Mouse (Mus musculus) liver, embryonic 14.5 days (tissue): Measurements from ENCODE around the gene Med24. TPM values are rescaled to one million over a fixed set of nuclear protein-coding genes. Genes with fewer than 3 reads are reported as not detected.
A peak's percentile ranks its signal among the peaks of the same experiment; 100 is the strongest.

ENCODE experiments used
- ATAC-seq: fragments of 200-750 bp; cut with Nextera tagmentation; 2 replicates; pipeline ENCODE4 v1.8.0; 2017; ENCODE audit warnings: moderate number of reproducible peaks, mild to moderate bottlenecking, moderate library complexity; ENCODE audit not compliant: insufficient read depth
- DNase-seq, 3 experiments: peaks; one replicate each; pipeline ENCODE4 v3.0.0-alpha.2; 2012 to 2013; ENCODE audit warnings: low read depth in 3 of 3, low spot score in 3 of 3
- H3K27ac ChIP-seq: fragments of 300-500 bp; sonication (generic); 2 replicates; pipeline ENCODE4 v1.5.1; 2014; ENCODE audit warnings: moderate library complexity, mild to moderate bottlenecking, control low read depth, inconsistent platforms
- H3K27me3 ChIP-seq: fragments of 300-500 bp; sonication (generic); 2 replicates; pipeline ENCODE4 v1.6.1; 2014; ENCODE audit warnings: mild to moderate bottlenecking, low read length, moderate library complexity; ENCODE audit not compliant: control insufficient read depth, insufficient read depth
- H3K36me3 ChIP-seq: fragments of 300-500 bp; sonication (generic); replicated peaks from 2 replicates; pipeline ENCODE4 v1.6.1; 2014; ENCODE audit warnings: low read depth; ENCODE audit not compliant: control insufficient read depth, insufficient read depth
- H3K4me1 ChIP-seq, 2 experiments: fragments of 200-500 bp in 1 of 2; fragments of 300-500 bp in 1 of 2; sonication (generic) in 1 of 2; replicated peaks; 2 replicates each; pipeline ENCODE4 v1.6.1; 2012 to 2014; ENCODE audit warnings: antibody characterized with exemption in 1 of 2, inconsistent platforms in 1 of 2, low read length in 1 of 2; ENCODE audit not compliant: control insufficient read depth in 2 of 2, insufficient read depth in 2 of 2
- H3K4me2 ChIP-seq: fragments of 300-500 bp; sonication (generic); 2 replicates; pipeline ENCODE4 v1.6.1; 2014; ENCODE audit warnings: low read depth, mild to moderate bottlenecking, control low read depth, moderate library complexity
- H3K4me3 ChIP-seq, 2 experiments: fragments of 200-500 bp in 1 of 2; fragments of 300-500 bp in 1 of 2; sonication (generic) in 1 of 2; 2 replicates each; pipeline ENCODE4 v1.5.1; 2012 to 2014; ENCODE audit warnings: low read depth in 2 of 2, low read length in 2 of 2, mild to moderate bottlenecking in 2 of 2, control low read depth in 1 of 2, inconsistent platforms in 1 of 2, moderate library complexity in 1 of 2; ENCODE audit not compliant: insufficient read depth in 1 of 2
- H3K9ac ChIP-seq: fragments of 300-500 bp; sonication (generic); replicated peaks from 2 replicates; pipeline ENCODE4 v1.6.1; 2014; ENCODE audit warnings: mild to moderate bottlenecking, control low read depth, moderate library complexity
- H3K9me3 ChIP-seq: fragments of 300-500 bp; sonication (generic); 2 replicates; pipeline ENCODE4 v1.6.1; 2016; ENCODE audit warnings: low read length, mixed read lengths; ENCODE audit not compliant: control insufficient read depth
- CTCF ChIP-seq: IDR thresholded peaks from 2 replicates; pipeline ENCODE4 v1.5.1; 2016; ENCODE audit warnings: antibody characterized with exemption, low read depth, control low read depth
- EP300 ChIP-seq: IDR thresholded peaks from 2 replicates; pipeline ENCODE4 v1.6.1; 2016; ENCODE audit warnings: antibody characterized with exemption, low read depth
- WGBS: fragments of 180-500 bp; shearing (Covaris S2); extraction: QIAGEN DNeasy Blood & Tissue Kit; methylation state at CpG from one replicate; pipeline ENCODE4 v1.1.7; 2014; ENCODE audit not compliant: insufficient replicate concordance; 5-methylcytosine and 5-hydroxymethylcytosine counted together
- polyA plus RNA-seq, 2 experiments: library from polyadenylated mRNA; depleted of rRNA in 1 of 2; stranded (reverse) in 1 of 2; unstranded in 1 of 2; fragments of >200 nt; fragmentation: Nextera tagmentation in 1 of 2; extraction: Ambion mirVana in 1 of 2; gene quantifications; 2 replicates each; pipeline versions ENCODE4 v1.2.1 to v1.2.3; 2012 to 2014

Gene Med24
- polyA plus RNA-seq, 2 experiments: 21.3 to 25.0 TPM

GRCm38 (mm10) chr11:98761939-98762338 is 32.7 kb upstream of the Med24 start:
- H3K9ac ChIP-seq: no peak overlapping the region
- peaks cover 6 to 11% of the 10 kb centered on the region in 2 experiments for H3K4me1 ChIP-seq
- no peak overlapping the region for H3K27ac ChIP-seq
- H3K36me3 ChIP-seq: peaks cover 16% of the 10 kb centered on the region
- TF ChIP-seq CTCF (no peak), EP300 (no peak)
- ATAC-seq: no peak
- no peaks in the 10 kb centered on the region for H3K27me3 ChIP-seq
- no peak overlapping the region for H3K4me3 ChIP-seq
- WGBS: 86% methylated on average over 4 of the region's 4 CpGs
- H3K9me3 ChIP-seq: no peaks in the 10 kb centered on the region
- no peak for DNase-seq
- no peak overlapping the region for H3K4me2 ChIP-seq

- WGBS: 52% methylated on average over 12 of the region's 12 CpGs
- ATAC-seq: peak; percentile 44; the same call in 1 of the 2 replicates
Measured at GRCm38 (mm10) chr11:98756711-98757110, 27.5 kb upstream of the Med24 start.

GRCm38 (mm10) chr11:98755726-98756380 is 26.6 kb upstream of the Med24 start:
- Histone ChIP-seq H3K9ac (peak overlapping the region; percentile 19; the same call in 1 of the 2 replicates), H3K4me2 (peak overlapping the region; percentile 52), H3K4me3 (no peak overlapping the region), H3K9me3 (no peaks in the 10 kb centered on the region), H3K4me1 (peaks cover 55 to 62% of the 10 kb centered on the region in 2 experiments), H3K36me3 (peaks cover 8% of the 10 kb centered on the region), H3K27me3 (no peaks in the 10 kb centered on the region), H3K27ac (peak overlapping the region; percentile 1)
- ATAC-seq: peak; percentile 30
- TF ChIP-seq EP300 (peak; percentile 73), CTCF (no peak)
- DNase-seq: no peak
- 56% methylated on average over 6 of the region's 6 CpGs for WGBS

More at GRCm38 (mm10) chr11:98756711-98757110, 27.5 kb upstream of the Med24 start:
- Histone ChIP-seq H3K4me2 (peak overlapping the region; percentile 52), H3K9ac (no peak overlapping the region), H3K4me1 (peaks cover 46 to 53% of the 10 kb centered on the region in 2 experiments), H3K9me3 (no peaks in the 10 kb centered on the region), H3K27ac (0 out of 2 replicates have a peak overlapping the region, but pooled peaks have one; percentile 31), H3K4me3 (no peak overlapping the region), H3K36me3 (peaks cover 9% of the 10 kb centered on the region), H3K27me3 (no peaks in the 10 kb centered on the region)
- TF ChIP-seq CTCF (no peak), EP300 (no peak)
- no peak for DNase-seq

- ATAC-seq (peak; percentile 27), DNase-seq (peak in 1 of 3 experiments; percentile 61)
- WGBS: 11% methylated on average over 7 of the region's 7 CpGs
- no peaks in the 10 kb centered on the region for H3K27me3 ChIP-seq
- peaks cover 6% of the 10 kb centered on the region; the same call in 1 of the 2 replicates for H3K36me3 ChIP-seq
- no peak overlapping the region for H3K4me3 ChIP-seq
- H3K4me2 ChIP-seq: no peak overlapping the region
- H3K9ac ChIP-seq: no peak overlapping the region
- H3K4me1 ChIP-seq: peaks cover 64 to 73% of the 10 kb centered on the region in 2 experiments
- no peaks in the 10 kb centered on the region for H3K9me3 ChIP-seq
- TF ChIP-seq CTCF (peak; percentile 100), EP300 (no peak)
- peak overlapping the region; percentile 47 for H3K27ac ChIP-seq
Measured at GRCm38 (mm10) chr11:98754621-98755181, 25.5 kb upstream of the Med24 start.

- no peak for TF ChIP-seq EP300
- H3K9ac ChIP-seq: no peak overlapping the region
- H3K4me3 ChIP-seq: no peak overlapping the region
- H3K27me3 ChIP-seq: no peaks in the 10 kb centered on the region
- peaks cover 65 to 79% of the 10 kb centered on the region in 2 experiments for H3K4me1 ChIP-seq
- H3K9me3 ChIP-seq: no peaks in the 10 kb centered on the region
- 42% methylated on average over 9 of the region's 9 CpGs for WGBS
- H3K36me3 ChIP-seq: peaks cover 6% of the 10 kb centered on the region; the same call in 1 of the 2 replicates
- ATAC-seq: no peak
- no peak overlapping the region; the same call in 1 of the 2 replicates for H3K4me2 ChIP-seq
- no peak for DNase-seq
- H3K27ac ChIP-seq: peak overlapping the region; percentile 40
Measured at GRCm38 (mm10) chr11:98754151-98754620, 25.0 kb upstream of the Med24 start.
